Mouse (Mus musculus) kidney, adult 2 months (tissue): ENCODE data around the gene Plcd3. TPM values are rescaled to one million over a fixed set of nuclear protein-coding genes. Genes with fewer than 3 reads are reported as not detected.

ENCODE experiments used
- DNase-seq: peaks from one replicate; pipeline ENCODE4 v3.0.0; 2021
- H3K27ac ChIP-seq: fragments of 200-500 bp; 2 replicates; pipeline ENCODE4 v1.5.1; 2012; ENCODE audit warnings: low read depth, low read length, control low read depth, inconsistent platforms; ENCODE audit not compliant: insufficient read depth
- H3K27me3 ChIP-seq: fragments of 200-500 bp; replicated peaks from 2 replicates; pipeline ENCODE4 v1.6.1; 2012; ENCODE audit warnings: mild to moderate bottlenecking, moderate library complexity, low read length, inconsistent platforms; ENCODE audit not compliant: control insufficient read depth, insufficient read depth
- H3K36me3 ChIP-seq: fragments of 200-500 bp; 2 replicates; pipeline ENCODE4 v1.6.1; 2012; ENCODE audit warnings: mild to moderate bottlenecking, moderate library complexity, low read length, inconsistent platforms; ENCODE audit not compliant: control insufficient read depth, insufficient read depth
- H3K4me1 ChIP-seq: fragments of 200-500 bp; 2 replicates; pipeline ENCODE4 v1.6.1; 2011; ENCODE audit warnings: low read length; ENCODE audit not compliant: control insufficient read depth, insufficient read depth
- H3K4me3 ChIP-seq: fragments of 200-500 bp; 2 replicates; pipeline ENCODE4 v1.5.1; 2011; ENCODE audit warnings: mild to moderate bottlenecking, low read depth, low read length, control low read depth; ENCODE audit not compliant: insufficient read depth
- CTCF ChIP-seq: fragments of 200-500 bp; conservative IDR thresholded peaks from 2 replicates; pipeline ENCODE4 v1.5.1; 2011; ENCODE audit warnings: low read depth, mild to moderate bottlenecking, control low read depth, low read length, moderate library complexity, mixed read lengths; ENCODE audit not compliant: insufficient read depth, insufficient read length
- POLR2A ChIP-seq: fragments of 200-500 bp; IDR thresholded peaks from one replicate; pipeline ENCODE4 v1.6.1; 2011; ENCODE audit warnings: low read depth, low read length, control low read depth
- WGBS: fragments of 180-500 bp; shearing (Covaris S2); methylation state at CpG from one replicate; pipeline ENCODE4 v1.1.7; 2018; 5-methylcytosine and 5-hydroxymethylcytosine counted together
- polyA plus RNA-seq: library from polyadenylated mRNA; depleted of rRNA; stranded (reverse); fragments of >200 nt; gene quantifications from 2 replicates; pipeline ENCODE4 v1.2.3, GENCODE M21; 2012; rRNA removed

Gene Plcd3
- 14.9 and 18.1 TPM in 2 replicates for polyA plus RNA-seq

GRCm38 (mm10) chr11:103101481-103101865, at the start of gene Plcd3, which contains the start of gene Acbd4:
Plcd3 (minus strand) TSS chr11:103101658.
Acbd4 (plus strand) TSS chr11:103101682.
- Histone ChIP-seq H3K36me3 (no peaks in the 10 kb centered on the region; the same call in 1 of the 2 replicates), H3K4me1 (peaks cover 16% of the 10 kb centered on the region), H3K4me3 (peak within 1 kb of the TSS; percentile 50), H3K27me3 (no peaks in the 10 kb centered on the region), H3K27ac (peak within 1 kb of the TSS; percentile 76)
- TF ChIP-seq CTCF (no peak), POLR2A (peak; percentile 76)
- DNase-seq = peak; percentile 92
- 1% methylated on average over 34 of the region's 34 CpGs for WGBS

GRCm38 (mm10) chr11:103149771-103150170, 48.3 kb upstream of the Plcd3 start:
- TF ChIP-seq CTCF (no peak), POLR2A (no peak)
- Histone ChIP-seq H3K27me3 (no peaks in the 10 kb centered on the region), H3K4me3 (no peak overlapping the region), H3K36me3 (no peaks in the 10 kb centered on the region), H3K27ac (no peak overlapping the region), H3K4me1 (peaks cover 6% of the 10 kb centered on the region)
- no peak for DNase-seq
- 97% methylated on average over 4 of the region's 4 CpGs for WGBS

GRCm38 (mm10) chr11:103147766-103148165, 46.3 kb upstream of the Plcd3 start:
- 15% methylated on average over 4 of the region's 4 CpGs for WGBS
- TF ChIP-seq POLR2A (no peak), CTCF (no peak)
- H3K4me3 ChIP-seq = no peak overlapping the region
- H3K36me3 ChIP-seq = no peaks in the 10 kb centered on the region
- peak; percentile 87 for DNase-seq
- peaks cover 6% of the 10 kb centered on the region for H3K4me1 ChIP-seq
- H3K27me3 ChIP-seq = no peaks in the 10 kb centered on the region
- peak overlapping the region; percentile 54 for H3K27ac ChIP-seq

GRCm38 (mm10) chr11:103146386-103146785, 44.9 kb upstream of the Plcd3 start:
- no peak for DNase-seq
- Histone ChIP-seq H3K4me1 (peaks cover 19% of the 10 kb centered on the region), H3K27me3 (no peaks in the 10 kb centered on the region), H3K4me3 (no peak overlapping the region), H3K36me3 (no peaks in the 10 kb centered on the region), H3K27ac (no peak overlapping the region)
- no peak for TF ChIP-seq POLR2A
- no peak for TF ChIP-seq CTCF
- 91% methylated on average over 4 of the region's 4 CpGs for WGBS

- WGBS = 55% methylated on average over 12 of the region's 12 CpGs
- H3K4me3 ChIP-seq = no peak overlapping the region
- H3K27me3 ChIP-seq = no peaks in the 10 kb centered on the region
- peaks cover 30% of the 10 kb centered on the region for H3K4me1 ChIP-seq
- no peak overlapping the region for H3K27ac ChIP-seq
- TF ChIP-seq CTCF (no peak), POLR2A (no peak)
- H3K36me3 ChIP-seq = no peaks in the 10 kb centered on the region
- peak; percentile 40 for DNase-seq
Measured at GRCm38 (mm10) chr11:103144309-103145285, 43.1 kb upstream of the Plcd3 start.

GRCm38 (mm10) chr11:103142441-103143182, 41.2 kb upstream of the Plcd3 start:
- Histone ChIP-seq H3K4me1 (peaks cover 28% of the 10 kb centered on the region), H3K27ac (peak overlapping the region; percentile 94), H3K36me3 (no peaks in the 10 kb centered on the region), H3K4me3 (peak overlapping the region; percentile 39), H3K27me3 (no peaks in the 10 kb centered on the region)
- WGBS = 26% methylated on average over 8 of the region's 8 CpGs
- no peak for TF ChIP-seq CTCF
- peak; percentile 82 for DNase-seq

GRCm38 (mm10) chr11:103141944-103142255, 40.4 kb upstream of the Plcd3 start:
- no peak for TF ChIP-seq POLR2A
- no peak for TF ChIP-seq CTCF
- Histone ChIP-seq H3K36me3 (no peaks in the 10 kb centered on the region), H3K4me3 (no peak overlapping the region), H3K27ac (peak overlapping the region; percentile 94), H3K4me1 (peaks cover 24% of the 10 kb centered on the region), H3K27me3 (no peaks in the 10 kb centered on the region)
- DNase-seq = peak; percentile 58
- 8% methylated on average over 1 of the region's 1 CpGs for WGBS
